Comparison of ENCODE assay signal across 8 mouse cellular contexts in the genomic region with DNA sequence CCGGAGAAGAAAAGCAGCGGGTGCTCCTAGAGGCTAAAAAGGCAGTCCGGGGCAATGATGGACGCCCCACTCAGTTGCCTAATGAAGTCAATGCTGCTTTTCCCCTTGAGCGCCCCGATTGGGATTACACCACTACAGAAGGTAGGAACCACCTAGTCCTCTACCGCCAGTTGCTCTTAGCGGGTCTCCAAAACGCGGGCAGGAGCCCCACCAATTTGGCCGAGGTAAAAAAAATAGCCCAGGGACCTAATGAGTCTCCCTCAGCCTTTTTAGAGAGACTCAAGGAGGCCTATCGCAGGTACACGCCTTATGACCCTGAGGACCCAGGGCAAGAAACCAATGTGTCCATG. TPM values are rescaled to one million over a fixed set of nuclear protein-coding genes. Genes with fewer than 3 reads are reported as not detected.
DNase-seq lines count a peak whose midpoint lies in the region; ATAC-seq and TF ChIP-seq lines count a peak whose summit lies in the region.
"Not testable (repeated sequence)": the region's sequence is repeated elsewhere in the genome, so short reads cannot be mapped to it uniquely, and the experiment has no call there.

No protein-coding gene starts in this region.

- not testable (repeated sequence) for H3K4me1 ChIP-seq in bone marrow, adult 2 months (ENCODE audit: control insufficient read depth, insufficient read depth, low read length); forebrain, embryonic 14.5 days (ENCODE audit: control insufficient read depth, insufficient read depth, low read length); limb, embryonic 13.5 days; lung, embryonic 14.5 days (ENCODE audit: insufficient read depth); midbrain, postnatal 0 days (ENCODE audit: insufficient read depth, low read length); stomach, embryonic 16.5 days (ENCODE audit: control insufficient read depth, insufficient read depth, low read length)
- H3K4me1 ChIP-seq in heart, embryonic 15.5 days (replicated peaks) = peaks cover 14% of the 10 kb centered on the region
- peaks cover 12% of the 10 kb centered on the region for H3K4me1 ChIP-seq in intestine, embryonic 15.5 days (replicated peaks)

- not testable (repeated sequence) for H3K27me3 ChIP-seq in forebrain, embryonic 14.5 days (replicated peaks; ENCODE audit: control insufficient read depth, insufficient read depth, low read length); heart, embryonic 15.5 days; intestine, embryonic 15.5 days (replicated peaks); lung, embryonic 14.5 days (ENCODE audit: insufficient read depth, low read length); midbrain, postnatal 0 days (ENCODE audit: insufficient read depth, low read length); stomach, embryonic 16.5 days (ENCODE audit: control insufficient read depth, insufficient read depth, low read length)
- H3K27me3 ChIP-seq in limb, embryonic 13.5 days = peaks cover 26% of the 10 kb centered on the region

- ATAC-seq in forebrain, embryonic 14.5 days; heart, embryonic 15.5 days (replicated peaks; ENCODE audit: insufficient number of reproducible peaks, insufficient read depth, low FRiP score, low read depth); intestine, embryonic 15.5 days; limb, embryonic 13.5 days (ENCODE audit: low FRiP score, low read depth); lung, embryonic 14.5 days (ENCODE audit: insufficient read depth); midbrain, postnatal 0 days (ENCODE audit: low FRiP score); stomach, embryonic 16.5 days (ENCODE audit: insufficient read depth, low FRiP score): not testable (repeated sequence)

- peak overlapping the region; percentile 88 for H3K27ac ChIP-seq in bone marrow, adult 2 months (ENCODE audit: control insufficient read depth, insufficient read depth, low read depth, low read length, poor library complexity)
- H3K27ac ChIP-seq in forebrain, embryonic 14.5 days (ENCODE audit: low read depth, low read length); heart, embryonic 15.5 days; intestine, embryonic 15.5 days; limb, embryonic 13.5 days; lung, embryonic 14.5 days (ENCODE audit: low read depth); midbrain, postnatal 0 days (ENCODE audit: low read depth, low read length); stomach, embryonic 16.5 days (ENCODE audit: low read length): not testable (repeated sequence)

- not testable (repeated sequence) for DNase-seq in forebrain, embryonic 14.5 days (ENCODE audit: low spot score); lung, embryonic 14.5 days; midbrain, postnatal 0 days (ENCODE audit: low spot score)

- TF ChIP-seq POLR2A in bone marrow, adult 2 months (IDR thresholded peaks at IDR 0.05; ENCODE audit: borderline replicate concordance, control insufficient read depth, low read depth, low read length) = not testable (repeated sequence)

- not testable (repeated sequence) for H3K9me3 ChIP-seq in forebrain, embryonic 14.5 days (replicated peaks; ENCODE audit: control insufficient read depth, low read length); heart, embryonic 15.5 days (replicated peaks); intestine, embryonic 15.5 days; limb, embryonic 13.5 days; lung, embryonic 14.5 days (ENCODE audit: low read depth, low read length); midbrain, postnatal 0 days (ENCODE audit: low read length); stomach, embryonic 16.5 days (replicated peaks; ENCODE audit: control insufficient read depth, low read length)

- TF ChIP-seq CTCF in bone marrow, adult 2 months (IDR thresholded peaks at IDR 0.05; ENCODE audit: control insufficient read depth, insufficient read depth, low read length); lung, embryonic 14.5 days (IDR thresholded peaks at IDR 0.05; ENCODE audit: low read depth); midbrain, postnatal 0 days (IDR thresholded peaks at IDR 0.05): not testable (repeated sequence)

- H3K4me2 ChIP-seq in forebrain, embryonic 14.5 days (ENCODE audit: low read length) = peak overlapping the region; percentile 52
- H3K4me2 ChIP-seq in heart, embryonic 15.5 days = peak overlapping the region; percentile 63
- peak overlapping the region; percentile 54 for H3K4me2 ChIP-seq in intestine, embryonic 15.5 days (replicated peaks)
- peak overlapping the region; percentile 64 for H3K4me2 ChIP-seq in limb, embryonic 13.5 days (replicated peaks)
- peak overlapping the region; percentile 46; the same call in 1 of the 2 replicates for H3K4me2 ChIP-seq in lung, embryonic 14.5 days
- H3K4me2 ChIP-seq in midbrain, postnatal 0 days (ENCODE audit: low read depth, low read length, poor library complexity, severe bottlenecking) = peak overlapping the region; percentile 22; the same call in 1 of the 2 replicates
- H3K4me2 ChIP-seq in stomach, embryonic 16.5 days (ENCODE audit: low read depth, low read length) = peak overlapping the region; percentile 40; the same call in 1 of the 2 replicates

- 8% methylated on average over 13 of the region's 13 CpGs for WGBS in bone marrow, adult 2 months
- 33% methylated on average over 9 of the region's 13 CpGs for WGBS in forebrain, embryonic 14.5 days
- WGBS in heart, embryonic 15.5 days = 29% methylated on average over 9 of the region's 13 CpGs
- 36% methylated on average over 12 of the region's 13 CpGs for WGBS in intestine, embryonic 15.5 days
- WGBS in limb, embryonic 13.5 days = 32% methylated on average over 13 of the region's 13 CpGs
- WGBS in lung, embryonic 14.5 days = 22% methylated on average over 10 of the region's 13 CpGs
- 31% methylated on average over 9 of the region's 13 CpGs for WGBS in midbrain, postnatal 0 days
- WGBS in stomach, embryonic 16.5 days = 36% methylated on average over 12 of the region's 13 CpGs

- H3K36me3 ChIP-seq in forebrain, embryonic 14.5 days (ENCODE audit: control insufficient read depth, insufficient read depth, low read length); heart, embryonic 15.5 days; intestine, embryonic 15.5 days; limb, embryonic 13.5 days; lung, embryonic 14.5 days (ENCODE audit: insufficient read depth); midbrain, postnatal 0 days (ENCODE audit: insufficient read depth, low read length); stomach, embryonic 16.5 days (ENCODE audit: control insufficient read depth, insufficient read depth, low read length): not testable (repeated sequence)

- not testable (repeated sequence) for H3K9ac ChIP-seq in forebrain, embryonic 14.5 days (ENCODE audit: low read length); heart, embryonic 15.5 days; intestine, embryonic 15.5 days; limb, embryonic 13.5 days; lung, embryonic 14.5 days; midbrain, postnatal 0 days (replicated peaks; ENCODE audit: low read length, poor library complexity, severe bottlenecking); stomach, embryonic 16.5 days (ENCODE audit: low read length)

- not testable (repeated sequence) for H3K4me3 ChIP-seq in bone marrow, adult 2 months (replicated peaks; ENCODE audit: control insufficient read depth, low read depth, low read length); midbrain, postnatal 0 days (ENCODE audit: low read depth, low read length)
- H3K4me3 ChIP-seq in forebrain, embryonic 14.5 days (ENCODE audit: low read depth, low read length) = peak overlapping the region; percentile 22
- H3K4me3 ChIP-seq in heart, embryonic 15.5 days = peak overlapping the region; percentile 51
- H3K4me3 ChIP-seq in intestine, embryonic 15.5 days (replicated peaks) = peak overlapping the region; percentile 29
- H3K4me3 ChIP-seq in limb, embryonic 13.5 days = peak overlapping the region; percentile 31
- peak overlapping the region; percentile 37; the same call in 1 of the 2 replicates for H3K4me3 ChIP-seq in lung, embryonic 14.5 days (ENCODE audit: low read depth, low read length)
- peak overlapping the region; percentile 42 for H3K4me3 ChIP-seq in stomach, embryonic 16.5 days (replicated peaks; ENCODE audit: low read length)

RNA-seq across cellular contexts. Expression of a gene that starts 52.3 kb away (rescaled TPM):
- polyA plus RNA-seq in bone marrow, adult 2 months (2011; ENCODE audit: insufficient read depth, insufficient read length, low replicate concordance, missing spikeins) = 24.6 and 30.8 TPM in 2 replicates
- 46.3 and 47.5 TPM in 2 replicates for polyA plus RNA-seq in forebrain, embryonic 14.5 days (2014; fragmentation: Nextera tagmentation; extraction: Ambion mirVana)
- 33.6 and 42.2 TPM in 2 replicates for polyA plus RNA-seq in heart, embryonic 15.5 days (2015; fragmentation: Nextera tagmentation; extraction: Ambion mirVana)
- polyA plus RNA-seq in intestine, embryonic 15.5 days (2015; fragmentation: Nextera tagmentation; extraction: Ambion mirVana) = 48.7 and 51.8 TPM in 2 replicates
- 64.4 and 66.6 TPM in 2 replicates for polyA plus RNA-seq in limb, embryonic 13.5 days (2015; fragmentation: Nextera tagmentation; extraction: Ambion mirVana)
- polyA plus RNA-seq in lung, embryonic 14.5 days (2014; fragmentation: Nextera tagmentation; extraction: Ambion mirVana) = 25.0 and 26.1 TPM in 2 replicates
- total RNA-seq in midbrain, postnatal 0 days (2014; rRNA removed) = 148 and 151 TPM in 2 replicates
- polyA plus RNA-seq in midbrain, postnatal 0 days (2015; fragmentation: Nextera tagmentation; extraction: Ambion mirVana) = 87.0 and 89.0 TPM in 2 replicates
- 56.2 and 58.1 TPM in 2 replicates for polyA plus RNA-seq in stomach, embryonic 16.5 days (2015; fragmentation: Nextera tagmentation; extraction: Ambion mirVana)

RNA-seq across cellular contexts. Expression of a gene that starts 57.9 kb away (rescaled TPM):
- polyA plus RNA-seq in bone marrow, adult 2 months (2011; ENCODE audit: insufficient read depth, insufficient read length, low replicate concordance, missing spikeins) = 2.8 and 3.7 TPM in 2 replicates
- polyA plus RNA-seq in forebrain, embryonic 14.5 days (2014; fragmentation: Nextera tagmentation; extraction: Ambion mirVana) = 6.5 and 7.3 TPM in 2 replicates
- 0.72 and 2.0 TPM in 2 replicates for polyA plus RNA-seq in heart, embryonic 15.5 days (2015; fragmentation: Nextera tagmentation; extraction: Ambion mirVana)
- polyA plus RNA-seq in intestine, embryonic 15.5 days (2015; fragmentation: Nextera tagmentation; extraction: Ambion mirVana) = 2.8 and 3.1 TPM in 2 replicates
- 1.5 and 2.8 TPM in 2 replicates for polyA plus RNA-seq in limb, embryonic 13.5 days (2015; fragmentation: Nextera tagmentation; extraction: Ambion mirVana)
- 0.84 and 1.9 TPM in 2 replicates for polyA plus RNA-seq in lung, embryonic 14.5 days (2014; fragmentation: Nextera tagmentation; extraction: Ambion mirVana)
- 7.6 and 7.7 TPM in 2 replicates for total RNA-seq in midbrain, postnatal 0 days (2014; rRNA removed)
- polyA plus RNA-seq in midbrain, postnatal 0 days (2015; fragmentation: Nextera tagmentation; extraction: Ambion mirVana) = 13.2 and 14.1 TPM in 2 replicates
- polyA plus RNA-seq in stomach, embryonic 16.5 days (2015; fragmentation: Nextera tagmentation; extraction: Ambion mirVana) = 3.5 and 3.6 TPM in 2 replicates

RNA-seq across cellular contexts. Expression of a gene that starts 58.4 kb away (rescaled TPM):
- polyA plus RNA-seq in bone marrow, adult 2 months (2011; ENCODE audit: insufficient read depth, insufficient read length, low replicate concordance, missing spikeins) = 1.4 and 5.1 TPM in 2 replicates
- 51.6 and 87.1 TPM in 2 replicates for polyA plus RNA-seq in forebrain, embryonic 14.5 days (2014; fragmentation: Nextera tagmentation; extraction: Ambion mirVana)
- 2.8 and 3.5 TPM in 2 replicates for polyA plus RNA-seq in heart, embryonic 15.5 days (2015; fragmentation: Nextera tagmentation; extraction: Ambion mirVana)
- polyA plus RNA-seq in intestine, embryonic 15.5 days (2015; fragmentation: Nextera tagmentation; extraction: Ambion mirVana) = 5.3 and 5.9 TPM in 2 replicates
- polyA plus RNA-seq in limb, embryonic 13.5 days (2015; fragmentation: Nextera tagmentation; extraction: Ambion mirVana) = 1.6 and 1.7 TPM in 2 replicates
- 0.41 and 0.59 TPM in 2 replicates for polyA plus RNA-seq in lung, embryonic 14.5 days (2014; fragmentation: Nextera tagmentation; extraction: Ambion mirVana)
- total RNA-seq in midbrain, postnatal 0 days (2014; rRNA removed) = 195 and 225 TPM in 2 replicates
- 199 and 208 TPM in 2 replicates for polyA plus RNA-seq in midbrain, postnatal 0 days (2015; fragmentation: Nextera tagmentation; extraction: Ambion mirVana)
- polyA plus RNA-seq in stomach, embryonic 16.5 days (2015; fragmentation: Nextera tagmentation; extraction: Ambion mirVana) = 4.5 and 6.0 TPM in 2 replicates
